Mouse (Mus musculus) ES-E14 (cell line): ENCODE measurements around the gene Fabp3. TPM values are rescaled to one million over a fixed set of nuclear protein-coding genes. Genes with fewer than 3 reads are reported as not detected.

Source experiments
- DNase-seq: peaks from one replicate; pipeline ENCODE4 v3.0.0-alpha.2; 2013; ENCODE audit warnings: low read depth, low spot score
- H3K27ac ChIP-seq: 2 replicates; pipeline ENCODE4 v1.5.1; 2012; ENCODE audit warnings: low read depth, mild to moderate bottlenecking, low read length, moderate library complexity, mixed read lengths; ENCODE audit not compliant: poor library complexity, insufficient read depth, severe bottlenecking
- H3K36me3 ChIP-seq: 2 replicates; pipeline ENCODE4 v1.6.1; 2012; ENCODE audit warnings: mild to moderate bottlenecking, low read length, moderate library complexity, mixed read lengths; ENCODE audit not compliant: control insufficient read depth, poor library complexity, insufficient read depth, severe bottlenecking
- H3K4me1 ChIP-seq, 2 experiments: fragments of 150-350 bp in 1 of 2; sonication (generic) in 1 of 2; 2 replicates each; pipeline ENCODE4 v1.6.1; 2012; ENCODE audit warnings: low read length in 2 of 2, mild to moderate bottlenecking in 1 of 2, mixed read lengths in 1 of 2; ENCODE audit not compliant: control insufficient read depth in 2 of 2, insufficient read depth in 2 of 2, poor library complexity in 1 of 2
- H3K4me3 ChIP-seq, 2 experiments: fragments of 150-350 bp in 1 of 2; sonication (generic) in 1 of 2; 2 replicates each; pipeline ENCODE4 v1.5.1; 2012; ENCODE audit warnings: low read length in 2 of 2, low read depth in 1 of 2, mild to moderate bottlenecking in 1 of 2, mixed read lengths in 1 of 2; ENCODE audit not compliant: insufficient read depth in 1 of 2, poor library complexity in 1 of 2, severe bottlenecking in 1 of 2
- H3K9ac ChIP-seq: 2 replicates; pipeline ENCODE4 v1.6.1; 2012; ENCODE audit warnings: low read depth, mild to moderate bottlenecking, low read length, mixed read lengths; ENCODE audit not compliant: poor library complexity, insufficient read depth, severe bottlenecking
- H3K9me3 ChIP-seq: fragments of 150-350 bp; sonication (generic); 2 replicates; pipeline ENCODE4 v1.6.1; 2012; ENCODE audit warnings: low read depth, mild to moderate bottlenecking, low read length; ENCODE audit not compliant: control insufficient read depth, insufficient read depth
- CHD2 ChIP-seq: IDR thresholded peaks from 2 replicates; pipeline ENCODE4 v1.6.1; 2014; ENCODE audit warnings: mild to moderate bottlenecking, low read depth, low read length, inconsistent platforms
- HCFC1 ChIP-seq: IDR thresholded peaks from 2 replicates; pipeline ENCODE4 v1.6.1; 2012; ENCODE audit warnings: low read length, inconsistent platforms, borderline replicate concordance; ENCODE audit not compliant: insufficient read depth
- MAFK ChIP-seq: IDR thresholded peaks from 2 replicates; pipeline ENCODE4 v1.6.1; 2014; ENCODE audit warnings: mild to moderate bottlenecking, low read depth, low read length, inconsistent platforms; ENCODE audit not compliant: insufficient read depth
- ZC3H11A ChIP-seq: IDR thresholded peaks from 2 replicates; pipeline ENCODE4 v1.6.1; 2012; ENCODE audit warnings: low read depth, mild to moderate bottlenecking, inconsistent platforms, low read length, borderline replicate concordance
- ZNF384 ChIP-seq: IDR thresholded peaks from 2 replicates; pipeline ENCODE4 v1.6.1; 2012; ENCODE audit warnings: low read depth, low read length, inconsistent platforms
- in situ Hi-C, 2 experiments: fragments of 600-800 bp; cut with MboI; formaldehyde crosslinking; loops; one replicate each; pipeline ENCODE4 v1.15.1; 2025; ENCODE audit warnings: low sequenced_read_pairs in 2 of 2, inconsistent platforms in 1 of 2; ENCODE audit not compliant: unreplicated experiment in 2 of 2
- total RNA-seq: library from RNA; depleted of rRNA; stranded (reverse); fragments of 300-350 nt; gene quantifications from 2 replicates; pipeline ENCODE4 v1.2.3, GENCODE M21; 2012

Fabp3 gene
- total RNA-seq, 1 experiment = 145 TPM

- H3K9ac ChIP-seq = no peak overlapping the region
- TF ChIP-seq ZNF384 (no peak), ZC3H11A (no peak), HCFC1 (no peak), CHD2 (no peak), MAFK (no peak)
- no peak overlapping the region for H3K4me3 ChIP-seq
- no peaks in the 10 kb centered on the region for H3K9me3 ChIP-seq
- no peak for DNase-seq
- H3K27ac ChIP-seq = no peak overlapping the region
- H3K4me1 ChIP-seq = no peaks in the 10 kb centered on the region
- in situ Hi-C loops = no loop called here
- H3K36me3 ChIP-seq = peaks cover 18% of the 10 kb centered on the region
Measured at GRCm38 (mm10) chr4:130349666-130350065, 41.3 kb downstream of the Fabp3 start.

GRCm38 (mm10) chr4:130350690-130351422, 42.5 kb downstream of the Fabp3 start:
- Histone ChIP-seq H3K4me1 (no peaks in the 10 kb centered on the region), H3K27ac (no peak overlapping the region), H3K9me3 (no peaks in the 10 kb centered on the region), H3K36me3 (peaks cover 18% of the 10 kb centered on the region), H3K9ac (no peak overlapping the region), H3K4me3 (no peak overlapping the region)
- no peak for DNase-seq
- in situ Hi-C loops = no loop called here
- no peak for TF ChIP-seq ZNF384
- no peak for TF ChIP-seq ZC3H11A
- no peak for TF ChIP-seq CHD2
- no peak for TF ChIP-seq HCFC1
- no peak for TF ChIP-seq MAFK

- in situ Hi-C loops = no loop called here
- Histone ChIP-seq H3K4me1 (peaks cover under 1 to 2% of the 10 kb centered on the region in 2 experiments; a peak in 1 of 4 replicates), H3K36me3 (peaks cover 18% of the 10 kb centered on the region), H3K9me3 (no peaks in the 10 kb centered on the region), H3K4me3 (no peak overlapping the region), H3K9ac (no peak overlapping the region), H3K27ac (no peak overlapping the region)
- DNase-seq = no peak
- TF ChIP-seq ZC3H11A = no peak
- no peak for TF ChIP-seq MAFK
- TF ChIP-seq ZNF384 = no peak
- no peak for TF ChIP-seq CHD2
- TF ChIP-seq HCFC1 = no peak
Measured at GRCm38 (mm10) chr4:130352588-130352987, 44.2 kb downstream of the Fabp3 start.

- H3K9ac ChIP-seq = no peak overlapping the region
- no peak overlapping the region for H3K4me3 ChIP-seq
- H3K4me1 ChIP-seq = peaks cover 7 to 10% of the 10 kb centered on the region in 2 experiments
- in situ Hi-C loops = no loop called here
- no peak overlapping the region; the same call in 1 of the 2 replicates for H3K27ac ChIP-seq
- no peaks in the 10 kb centered on the region for H3K9me3 ChIP-seq
- no peak for TF ChIP-seq ZNF384
- TF ChIP-seq CHD2 = no peak
- no peak for TF ChIP-seq MAFK
- TF ChIP-seq ZC3H11A = no peak
- TF ChIP-seq HCFC1 = no peak
- DNase-seq = peak; percentile 38
- H3K36me3 ChIP-seq = peaks cover 6% of the 10 kb centered on the region; the same call in 1 of the 2 replicates
Measured at GRCm38 (mm10) chr4:130357946-130358345, 49.6 kb downstream of the Fabp3 start.
